Mouse (Mus musculus): ENCODE data around the gene Lcn9.

DNA sequence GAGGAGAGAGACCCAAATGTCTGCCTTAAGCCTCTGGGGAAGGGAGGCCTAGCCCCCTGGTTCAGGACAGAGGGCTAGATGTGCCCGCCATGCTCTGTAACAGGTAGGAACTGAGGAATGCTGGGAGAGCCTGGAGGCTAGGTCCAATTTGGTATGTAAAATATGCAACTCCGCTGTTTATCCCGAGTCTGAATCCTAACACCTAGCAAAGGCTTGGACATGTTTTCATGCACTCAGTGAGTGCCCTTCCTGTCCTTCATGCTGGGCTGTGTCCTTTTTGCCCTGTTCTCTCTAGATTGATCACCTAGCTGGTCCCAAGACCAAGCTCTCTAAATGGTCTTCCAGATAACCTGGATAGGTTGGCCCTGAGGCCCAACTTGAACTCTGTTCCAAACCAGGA, 36.9 kb downstream of the Lcn9 start:
- no peak for TF ChIP-seq CTCF (IDR thresholded peaks at IDR 0.05; ENCODE audit: low read depth, low read length)
- TF ChIP-seq POLR2A (IDR thresholded peaks at IDR 0.05; ENCODE audit: borderline replicate concordance, low read depth, low read length), result no peak
